Comparison of ENCODE assay signal across 8 mouse cellular contexts in genomic region chr12:70969485-70970184, GRCm38 (mm10). TPM values are rescaled to one million over a fixed set of nuclear protein-coding genes. Genes with fewer than 3 reads are reported as not detected.
A peak's percentile ranks its signal among the peaks of the same experiment; 100 is the strongest.
DNase-seq lines count a peak whose midpoint lies in the region; ATAC-seq and TF ChIP-seq lines count a peak whose summit lies in the region.

No protein-coding gene starts in this region.

- TF ChIP-seq POLR2A in MEL (IDR thresholded peaks at IDR 0.05; ENCODE audit: control insufficient read depth in 1 of 2, insufficient read depth in 1 of 2, low read depth in 1 of 2, low read length in 2 of 2, poor library complexity in 1 of 2), result 0 out of 4 replicates have a peak, but pooled peaks of 1 of the 2 experiments have one; percentile 19

- peak overlapping the region; percentile 41 for H3K4me2 ChIP-seq in forebrain, embryonic 15.5 days (replicated peaks)
- peak overlapping the region; percentile 33; the same call in 1 of the 2 replicates for H3K4me2 ChIP-seq in hindbrain, embryonic 11.5 days (replicated peaks; ENCODE audit: low read depth, low read length)
- peak overlapping the region; percentile 47 for H3K4me2 ChIP-seq in lung, embryonic 16.5 days (ENCODE audit: low read depth, low read length)

- no peak for ATAC-seq in forebrain, embryonic 15.5 days (replicated peaks)
- no peak for ATAC-seq in hindbrain, embryonic 11.5 days (ENCODE audit: low FRiP score)
- peak; percentile 8; the same call in 1 of the 2 replicates for ATAC-seq in lung, embryonic 16.5 days (ENCODE audit: low read depth)

- TF ChIP-seq CTCF in MEL (IDR thresholded peaks at IDR 0.05 in 2 of 3, conservative IDR thresholded peaks at IDR 0.05 in 1 of 3; ENCODE audit: control insufficient read depth in 1 of 3, insufficient read depth in 1 of 3, low read depth in 2 of 3, low read length in 3 of 3, poor library complexity in 1 of 3, severe bottlenecking in 1 of 3), result peak; percentile 61 to 70 (median 70)

- peaks cover 0 to 7% of the 10 kb centered on the region in 2 experiments; a peak in 2 of 4 replicates for H3K36me3 ChIP-seq in MEL (ENCODE audit: control insufficient read depth in 1 of 2, insufficient read depth in 2 of 2, low read length in 2 of 2)
- H3K36me3 ChIP-seq in forebrain, embryonic 15.5 days, result 0 out of 2 replicates have a peak, but pooled peaks cover under 1% of the 10 kb centered on the region
- H3K36me3 ChIP-seq in hindbrain, embryonic 11.5 days (ENCODE audit: control insufficient read depth, insufficient read depth, low read length), result no peaks in the 10 kb centered on the region
- no peaks in the 10 kb centered on the region for H3K36me3 ChIP-seq in lung, embryonic 16.5 days (ENCODE audit: control insufficient read depth, insufficient read depth, low read length)

- peak; percentile 35 for TF ChIP-seq RAD21 in MEL (IDR thresholded peaks at IDR 0.05; ENCODE audit: low read depth, low read length)

- TF ChIP-seq EP300 in MEL (IDR thresholded peaks at IDR 0.05; ENCODE audit: low read depth in 1 of 2, low read length in 2 of 2), result no peak

- peaks cover 3% of the 10 kb centered on the region for H3K79me2 ChIP-seq in MEL (ENCODE audit: control insufficient read depth, insufficient read depth, low read length, poor library complexity)

- H3K27ac ChIP-seq in MEL (ENCODE audit: control insufficient read depth, low read depth, low read length), result peak overlapping the region; percentile 97
- H3K27ac ChIP-seq in forebrain, embryonic 15.5 days (replicated peaks), result peak overlapping the region; percentile 64
- H3K27ac ChIP-seq in hindbrain, embryonic 11.5 days (ENCODE audit: low read depth, low read length), result no peak overlapping the region
- peak overlapping the region; percentile 73 for H3K27ac ChIP-seq in lung, embryonic 16.5 days (ENCODE audit: low read length)

- H3K9me3 ChIP-seq in MEL (replicated peaks; ENCODE audit: insufficient read depth, low read length), result no peaks in the 10 kb centered on the region
- H3K9me3 ChIP-seq in forebrain, embryonic 15.5 days, result no peaks in the 10 kb centered on the region
- no peaks in the 10 kb centered on the region for H3K9me3 ChIP-seq in hindbrain, embryonic 11.5 days (ENCODE audit: control insufficient read depth, low read length)
- no peaks in the 10 kb centered on the region for H3K9me3 ChIP-seq in lung, embryonic 16.5 days (ENCODE audit: control insufficient read depth, low read length)

- H3K4me1 ChIP-seq in MEL (ENCODE audit: control insufficient read depth in 1 of 2, insufficient read depth in 2 of 2, low read length in 2 of 2), result peaks cover 0 to 5% of the 10 kb centered on the region in 2 experiments; a peak in 2 of 4 replicates
- peaks cover 7% of the 10 kb centered on the region; the same call in 1 of the 2 replicates for H3K4me1 ChIP-seq in forebrain, embryonic 15.5 days
- H3K4me1 ChIP-seq in hindbrain, embryonic 11.5 days (replicated peaks; ENCODE audit: control insufficient read depth, insufficient read depth, low read length), result no peaks in the 10 kb centered on the region
- H3K4me1 ChIP-seq in lung, embryonic 16.5 days (replicated peaks; ENCODE audit: control insufficient read depth, insufficient read depth, low read length), result peaks cover 2% of the 10 kb centered on the region; the same call in 1 of the 2 replicates

- 4% methylated on average over 17 of the region's 17 CpGs for WGBS in forebrain, embryonic 15.5 days
- WGBS in hindbrain, embryonic 11.5 days, result 5% methylated on average over 17 of the region's 17 CpGs
- WGBS in lung, embryonic 16.5 days, result 6% methylated on average over 17 of the region's 17 CpGs

- no peaks in the 10 kb centered on the region for H3K27me3 ChIP-seq in MEL (ENCODE audit: control insufficient read depth in 1 of 2, insufficient read depth in 2 of 2, low read length in 2 of 2)
- no peaks in the 10 kb centered on the region for H3K27me3 ChIP-seq in forebrain, embryonic 15.5 days
- no peaks in the 10 kb centered on the region for H3K27me3 ChIP-seq in hindbrain, embryonic 11.5 days (ENCODE audit: control insufficient read depth, insufficient read depth, low read length)
- H3K27me3 ChIP-seq in lung, embryonic 16.5 days (ENCODE audit: control insufficient read depth, insufficient read depth, low read depth, low read length), result no peaks in the 10 kb centered on the region

- H3K9ac ChIP-seq in MEL (ENCODE audit: control insufficient read depth, low read depth, low read length, poor library complexity, severe bottlenecking), result peak overlapping the region; percentile 75
- H3K9ac ChIP-seq in forebrain, embryonic 15.5 days (replicated peaks), result no peak overlapping the region; the same call in 1 of the 2 replicates
- H3K9ac ChIP-seq in hindbrain, embryonic 11.5 days (ENCODE audit: low read depth, low read length), result no peak overlapping the region
- H3K9ac ChIP-seq in lung, embryonic 16.5 days (ENCODE audit: low read length), result no peak overlapping the region

- peak overlapping the region; percentile 55 to 63 for H3K4me3 ChIP-seq in MEL (ENCODE audit: control insufficient read depth in 1 of 2, insufficient read depth in 1 of 2, low read depth in 2 of 2, low read length in 2 of 2)
- peak overlapping the region; percentile 39 for H3K4me3 ChIP-seq in forebrain, embryonic 15.5 days
- peak overlapping the region; percentile 25 for H3K4me3 ChIP-seq in hindbrain, embryonic 11.5 days (ENCODE audit: low read depth, low read length)
- H3K4me3 ChIP-seq in lung, embryonic 16.5 days (ENCODE audit: low read length), result peak overlapping the region; percentile 35

- DNase-seq in MEL (ENCODE audit: low read depth, low spot score), result peak; percentile 95
- DNase-seq in c-Kit-positive CD71-positive TER-119-positive erythroid progenitor cells, embryonic 14.5 days (ENCODE audit: low spot score), result peak; percentile 78
- DNase-seq in hindbrain, embryonic 11.5 days (ENCODE audit: low spot score), result peak; percentile 78
- peak; percentile 45 for DNase-seq in layer of hippocampus, adult 9-11 months
- DNase-seq in ovary, postnatal 14 days (ENCODE audit: low spot score), result peak; percentile 26
- peak; percentile 66 for DNase-seq in thymus, postnatal 14 days

TF ChIP-seq in MEL, 35 proteins besides CTCF, POLR2A, EP300 and RAD21 (continues in another document):
- TF ChIP-seq E2F4 (IDR thresholded peaks at IDR 0.05; ENCODE audit: borderline replicate concordance, low read depth, low read length) (no peak), MXI1 (IDR thresholded peaks at IDR 0.05; ENCODE audit: low read depth, low read length) (peak; percentile 76), NELFE (IDR thresholded peaks at IDR 0.05; ENCODE audit: low read depth, low read length) (no peak), ZKSCAN1 (IDR thresholded peaks at IDR 0.05; ENCODE audit: low read depth, low read length) (no peak), SIN3A (IDR thresholded peaks at IDR 0.05; ENCODE audit: low read length) (peak; percentile 11; the same call in 1 of the 2 replicates), ZNF384 (IDR thresholded peaks at IDR 0.05; ENCODE audit: low read depth, low read length) (peak; percentile 67; the same call in 1 of the 2 replicates), HCFC1 (IDR thresholded peaks at IDR 0.05; ENCODE audit: low read depth, low read length) (peak; percentile 55; the same call in 1 of the 2 replicates), GATA1 (IDR thresholded peaks at IDR 0.05; ENCODE audit: low read depth, low read length) (0 out of 2 replicates have a peak, but pooled peaks have one; percentile 14), TCF12 (IDR thresholded peaks at IDR 0.05; ENCODE audit: low read depth, low read length) (no peak), ETS1 (IDR thresholded peaks at IDR 0.05; ENCODE audit: low read depth, low read length) (no peak), TAL1 (IDR thresholded peaks at IDR 0.05; ENCODE audit: low read length) (no peak), CHD1 (IDR thresholded peaks at IDR 0.05; ENCODE audit: low read depth, low read length) (peak; percentile 86; the same call in 1 of the 2 replicates), ELF1 (IDR thresholded peaks at IDR 0.05; ENCODE audit: low read depth, low read length) (no peak), RCOR1 (IDR thresholded peaks at IDR 0.05; ENCODE audit: low read depth, low read length) (0 out of 2 replicates have a peak, but pooled peaks have one; percentile 9), NRF1 (IDR thresholded peaks at IDR 0.05; ENCODE audit: insufficient read depth, low read depth, low read length, poor library complexity, severe bottlenecking) (0 out of 2 replicates have a peak, but pooled peaks have one; percentile 28), BHLHE40 (IDR thresholded peaks at IDR 0.05; ENCODE audit: borderline replicate concordance, low read depth, low read length) (no peak), SMC3 (IDR thresholded peaks at IDR 0.05; ENCODE audit: low read depth, low read length) (peak; percentile 64), MYC (IDR thresholded peaks at IDR 0.05; ENCODE audit: low read depth, low read length) (peak; percentile 62; the same call in 1 of the 2 replicates), TBP (IDR thresholded peaks at IDR 0.05; ENCODE audit: low read depth, low read length) (peak; percentile 92)

RNA-seq across cellular contexts. Expression of gene Psma3, which starts 4.8 kb away (rescaled TPM):
- total RNA-seq in MEL (2012; rRNA removed), result 304 and 348 TPM in 2 replicates
- 100 to 1,000 TPM in 1 of 2 experiments, not detected in 1; 295 TPM for polyA plus RNA-seq in MEL (2012; ENCODE audit: insufficient read depth in 1 of 2, insufficient read length in 2 of 2, low read depth in 1 of 2, low replicate concordance in 2 of 2, missing spikeins in 1 of 2)
- 550 and 556 TPM in 2 replicates for polyA plus RNA-seq in forebrain, embryonic 15.5 days (2015; fragmentation: Nextera tagmentation; extraction: Ambion mirVana)
- 683 and 711 TPM in 2 replicates for polyA plus RNA-seq in hindbrain, embryonic 11.5 days (2014; fragmentation: Nextera tagmentation; extraction: Ambion mirVana)
- polyA plus RNA-seq in lung, embryonic 16.5 days (2015; fragmentation: Nextera tagmentation; extraction: Ambion mirVana), result 582 and 594 TPM in 2 replicates

RNA-seq across cellular contexts. Expression of gene Actr10, which starts 32.0 kb away (rescaled TPM):
- 78.7 and 87.9 TPM in 2 replicates for total RNA-seq in MEL (2012; rRNA removed)
- polyA plus RNA-seq in MEL (2012; ENCODE audit: insufficient read depth in 1 of 2, insufficient read length in 2 of 2, low read depth in 1 of 2, low replicate concordance in 2 of 2, missing spikeins in 1 of 2), result 100 to 1,000 TPM in 1 of 2 experiments, not detected in 1; 109 TPM
- 223 and 242 TPM in 2 replicates for polyA plus RNA-seq in forebrain, embryonic 15.5 days (2015; fragmentation: Nextera tagmentation; extraction: Ambion mirVana)
- polyA plus RNA-seq in hindbrain, embryonic 11.5 days (2014; fragmentation: Nextera tagmentation; extraction: Ambion mirVana), result 285 and 287 TPM in 2 replicates
- polyA plus RNA-seq in lung, embryonic 16.5 days (2015; fragmentation: Nextera tagmentation; extraction: Ambion mirVana), result 232 and 234 TPM in 2 replicates

RNA-seq across cellular contexts. Expression of gene Arid4a, which starts 46.2 kb away (rescaled TPM):
- total RNA-seq in MEL (2012; rRNA removed), result 6.7 and 7.2 TPM in 2 replicates
- polyA plus RNA-seq in MEL (2012; ENCODE audit: insufficient read depth in 1 of 2, insufficient read length in 2 of 2, low read depth in 1 of 2, low replicate concordance in 2 of 2, missing spikeins in 1 of 2), result 10 to 100 TPM in 1 of 2 experiments, not detected in 1; 13.0 TPM
- polyA plus RNA-seq in forebrain, embryonic 15.5 days (2015; fragmentation: Nextera tagmentation; extraction: Ambion mirVana), result 50.3 and 57.1 TPM in 2 replicates
- 32.8 and 38.4 TPM in 2 replicates for polyA plus RNA-seq in hindbrain, embryonic 11.5 days (2014; fragmentation: Nextera tagmentation; extraction: Ambion mirVana)
- polyA plus RNA-seq in lung, embryonic 16.5 days (2015; fragmentation: Nextera tagmentation; extraction: Ambion mirVana), result 44.7 and 47.7 TPM in 2 replicates

Comparison
In these comparisons a context has a peak if more than half of its experiments do, and no peak if none do; other contexts are left out.
1. DNase-seq: peak in every context shown above with its lines; median percentile 95 in MEL; 78 in c-Kit-positive CD71-positive TER-119-positive erythroid progenitor cells, embryonic 14.5 days; 78 in hindbrain, embryonic 11.5 days; 66 in thymus, postnatal 14 days; 45 in layer of hippocampus, adult 9-11 months; 26 in ovary, postnatal 14 days.